Mouse (Mus musculus) lung, postnatal 14 days (tissue): ENCODE measurements around the gene Adamts16.

Experiments
- DNase-seq: peaks from one replicate; pipeline ENCODE4 v3.0.0; 2021

The Adamts16 gene

DNA sequence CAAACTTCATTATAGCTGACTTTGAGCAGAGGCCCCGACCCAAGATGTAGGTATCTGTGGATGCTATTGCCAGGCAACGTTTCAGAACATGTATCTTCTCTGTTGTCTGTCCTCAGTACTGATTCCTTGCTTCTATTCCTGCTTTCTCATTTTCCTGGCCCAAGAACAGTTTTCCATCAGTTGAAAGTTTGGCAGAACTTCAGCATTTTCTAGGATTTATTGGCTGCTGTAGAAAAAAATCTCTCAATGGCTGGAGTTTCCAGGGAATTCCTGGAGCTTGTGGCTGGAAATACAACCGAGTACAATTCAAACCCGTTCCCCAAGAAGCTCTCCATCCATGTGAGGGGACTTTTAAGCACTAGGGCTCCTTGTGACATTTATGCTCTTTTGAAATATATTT, 10.6 kb downstream of the Adamts16 start:
- DNase-seq, result no peak

GRCm38 (mm10) chr13:70827507-70827906, 14.1 kb downstream of the Adamts16 start:
- DNase-seq, result no peak

DNA sequence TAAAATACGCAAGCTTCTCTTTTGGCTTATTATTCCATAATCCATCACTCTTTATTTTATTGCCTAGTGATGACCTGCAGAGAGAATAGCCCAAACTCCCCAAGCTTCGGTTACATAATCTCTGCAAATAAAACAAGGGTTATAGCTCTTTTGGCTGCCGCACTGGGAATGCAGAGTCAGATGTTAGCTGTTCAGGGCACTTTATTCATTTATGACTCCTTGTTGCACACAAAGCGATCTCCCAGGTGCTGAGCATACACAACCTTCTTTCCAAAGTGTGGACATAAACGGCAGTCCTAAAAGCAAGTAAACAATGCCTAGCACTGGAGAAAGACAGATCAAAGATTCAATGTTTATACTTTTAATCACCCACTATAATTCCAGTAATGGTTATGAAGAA, 16.3 kb downstream of the Adamts16 start:
- DNase-seq, result no peak

DNA sequence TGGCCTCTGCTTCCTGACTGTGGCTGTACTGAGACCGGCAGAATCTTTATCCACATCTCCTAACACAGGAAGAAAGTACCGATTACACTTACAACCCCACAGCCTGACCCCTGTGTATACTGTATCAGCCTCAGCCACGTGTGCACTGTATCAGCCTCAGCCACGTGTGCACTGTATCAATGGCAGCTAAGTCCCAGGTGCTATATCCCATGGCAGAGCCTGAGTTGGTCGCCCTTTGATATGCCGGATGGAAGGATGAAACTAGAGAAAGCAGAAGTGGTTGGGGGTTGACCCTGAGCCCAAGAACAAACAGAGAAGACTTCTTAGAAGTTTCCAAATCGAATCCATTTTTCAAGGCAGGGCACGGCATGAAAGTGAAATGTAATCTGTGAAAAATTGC, 17.9 kb downstream of the Adamts16 start:
- no peak for DNase-seq

- no peak for DNase-seq
Observed at GRCm38 (mm10) chr13:70818982-70819381, 22.6 kb downstream of the Adamts16 start.

DNA sequence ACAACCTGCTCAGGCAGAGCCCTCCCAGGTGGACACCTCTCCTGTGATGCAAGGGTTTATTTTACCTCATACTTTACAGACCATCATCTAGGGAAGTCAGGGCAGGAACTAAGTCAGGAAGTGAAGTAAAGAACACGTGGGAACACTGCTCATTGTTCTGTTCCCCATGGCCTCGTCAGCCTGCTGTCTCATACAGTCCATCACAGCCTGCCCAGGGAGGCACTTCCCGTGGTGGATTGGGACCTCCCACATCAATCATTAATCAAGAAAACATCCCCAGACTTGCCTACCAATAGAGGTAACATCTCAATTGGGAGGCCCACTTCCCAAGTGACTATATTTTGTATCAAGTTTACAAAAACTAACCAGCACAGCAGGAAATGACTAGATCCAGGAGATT, 27.2 kb downstream of the Adamts16 start:
- no peak for DNase-seq

DNA sequence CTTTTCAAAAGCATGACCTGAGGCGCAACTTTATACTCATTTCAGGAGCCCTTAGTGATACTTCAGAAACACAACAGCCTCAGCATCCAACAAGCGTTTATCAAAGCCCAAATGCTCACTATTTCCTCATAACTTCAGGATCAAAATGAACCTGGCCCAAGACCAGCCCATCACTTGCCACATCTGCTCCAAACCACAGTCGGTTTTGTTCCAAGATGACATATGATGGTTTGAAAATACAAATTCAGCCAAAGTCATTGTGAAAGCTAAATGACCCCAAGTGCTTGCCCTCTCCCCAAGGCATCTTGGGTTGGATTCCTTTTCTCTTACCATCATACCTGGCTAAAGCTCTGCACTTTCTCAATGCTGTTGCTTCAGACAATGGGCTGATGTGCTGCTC, 36.1 kb downstream of the Adamts16 start:
- DNase-seq, result no peak

- no peak for DNase-seq
Observed at GRCm38 (mm10) chr13:70802849-70803248, 38.8 kb downstream of the Adamts16 start.

DNA sequence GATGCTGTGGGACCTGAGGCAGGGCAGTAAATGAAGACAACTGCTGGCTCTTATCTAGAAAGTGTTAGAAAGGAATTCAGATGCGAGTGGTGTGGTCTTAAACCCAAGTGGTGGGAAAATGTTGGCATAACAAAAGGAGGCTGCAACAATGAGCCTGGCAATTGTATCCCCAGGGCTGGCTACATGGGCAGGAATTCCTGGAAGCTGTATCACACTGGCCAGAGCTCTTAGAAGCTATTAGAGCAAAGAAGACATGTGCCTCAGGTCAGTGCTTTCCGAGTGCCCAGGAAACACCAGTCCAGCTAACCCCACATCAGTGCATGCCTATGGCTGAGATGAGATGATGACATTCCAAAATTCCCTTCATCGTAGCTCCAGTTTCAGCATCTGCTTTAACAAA, 42.3 kb downstream of the Adamts16 start:
- no peak for DNase-seq

DNA sequence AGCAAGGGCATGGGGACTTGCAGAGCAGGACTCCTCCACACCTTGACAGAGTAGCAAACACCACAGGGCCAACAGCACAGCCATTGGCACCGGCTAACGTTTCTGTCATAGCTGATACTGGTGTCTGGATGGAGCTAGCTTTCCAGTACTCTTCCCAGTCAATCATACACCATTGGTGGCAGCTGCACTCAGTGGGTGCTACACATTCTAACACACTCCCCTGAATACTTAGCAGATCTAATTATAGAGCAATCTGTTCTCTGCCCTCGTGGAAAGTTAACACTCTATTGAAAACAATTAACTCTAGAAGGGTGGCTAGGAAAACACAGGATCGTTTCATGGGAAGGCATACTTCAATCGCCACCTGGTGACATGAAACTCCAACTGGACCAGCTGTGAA, 43.2 kb downstream of the Adamts16 start:
- DNase-seq, result no peak

- no peak for DNase-seq
Observed at GRCm38 (mm10) chr13:70794074-70794572, 47.5 kb downstream of the Adamts16 start.

DNA sequence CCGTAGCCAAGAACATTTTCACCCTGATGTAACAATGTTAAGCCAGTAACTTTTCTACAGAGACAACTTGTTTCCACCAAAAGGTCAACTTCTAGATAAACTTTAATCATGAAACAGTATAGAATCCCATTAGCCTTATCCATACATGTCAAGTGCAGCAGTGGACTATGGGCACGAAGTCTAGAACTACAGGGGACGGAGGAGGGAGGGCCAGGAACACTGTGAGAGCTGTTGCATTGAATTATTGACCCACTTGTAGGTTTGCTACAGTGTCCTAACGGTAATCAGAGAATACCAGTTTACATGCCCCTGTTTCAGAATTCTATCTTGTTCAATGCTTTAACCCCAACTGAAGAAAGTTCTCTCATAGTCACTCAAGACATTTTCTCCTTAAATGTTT, 48.0 kb downstream of the Adamts16 start:
- DNase-seq, result no peak

GRCm38 (mm10) chr13:70792950-70793349, 48.7 kb downstream of the Adamts16 start:
- no peak for DNase-seq

DNA sequence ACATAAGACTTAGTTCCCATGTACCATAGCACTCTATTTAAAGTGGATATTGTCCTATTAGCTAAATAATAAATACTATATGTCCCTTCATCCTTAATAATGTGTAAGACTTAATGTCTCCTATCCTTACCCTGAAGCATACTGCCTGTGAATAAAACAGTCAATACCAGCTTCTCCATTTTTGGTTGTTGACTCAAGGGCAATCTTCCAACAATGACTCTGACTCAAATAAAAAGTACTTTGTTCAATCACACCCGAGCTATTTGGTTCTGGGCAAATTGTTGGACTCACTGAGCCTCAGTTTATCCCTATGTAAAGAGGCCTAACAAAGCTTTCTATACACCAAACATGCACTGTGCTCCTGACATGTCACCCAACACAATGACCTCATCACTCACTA, 51.8 kb downstream of the Adamts16 start:
- no peak for DNase-seq

- DNase-seq, result peak; percentile 7
Observed at GRCm38 (mm10) chr13:70789022-70789421, 52.6 kb downstream of the Adamts16 start.

GRCm38 (mm10) chr13:70785078-70785477, 56.5 kb downstream of the Adamts16 start:
- no peak for DNase-seq

GRCm38 (mm10) chr13:70784126-70784525, 57.5 kb downstream of the Adamts16 start:
- DNase-seq, result no peak

DNA sequence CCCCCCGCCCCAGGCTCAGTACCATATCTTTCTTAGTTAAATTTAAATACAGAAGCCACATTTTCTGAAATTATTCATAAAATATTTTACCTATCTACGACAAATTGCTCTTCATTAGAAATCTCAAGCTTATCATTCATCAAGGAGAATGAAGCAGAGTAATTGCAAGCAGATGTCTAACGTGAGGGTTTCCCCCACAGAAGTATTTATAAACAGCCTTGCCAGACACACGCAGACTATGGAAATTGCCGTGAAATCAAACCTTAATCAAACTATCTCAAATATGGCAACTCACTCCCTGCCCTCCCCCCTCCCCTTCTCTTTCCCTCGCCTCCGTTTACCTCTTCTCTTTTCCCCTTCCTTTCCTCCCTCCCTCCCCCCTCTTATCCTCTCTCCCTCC, 61.8 kb downstream of the Adamts16 start:
- DNase-seq, result no peak

DNA sequence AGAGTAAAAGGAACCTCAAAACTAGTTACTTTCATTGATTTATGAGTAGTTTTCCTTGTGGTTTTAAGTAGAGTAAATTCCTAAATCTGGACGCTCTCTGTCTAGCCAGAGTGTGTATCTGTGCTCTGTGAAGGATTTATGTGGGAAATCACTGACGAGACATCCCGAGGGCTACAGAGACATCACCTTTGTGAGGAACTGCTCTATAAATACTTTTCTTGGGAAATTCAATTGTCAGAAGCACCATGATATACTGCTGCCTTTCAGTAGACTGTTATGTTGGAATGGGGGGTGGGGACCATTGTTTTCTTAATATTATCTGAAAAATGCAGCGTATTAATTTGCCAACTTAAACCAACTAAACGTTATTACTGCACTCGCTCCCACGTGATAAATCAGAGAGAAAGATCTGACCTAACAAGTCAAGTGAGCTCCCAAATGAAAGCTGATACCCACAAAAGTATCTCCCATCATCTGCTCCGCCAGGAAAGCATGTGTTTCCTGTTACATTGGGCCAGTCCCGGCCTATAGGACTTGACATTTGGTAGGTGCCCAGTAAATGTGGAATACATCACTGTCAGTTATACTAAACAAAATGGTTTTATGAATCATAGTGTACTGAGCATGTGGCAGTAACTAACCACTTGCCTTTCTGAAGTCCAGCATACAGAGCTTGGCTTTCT, 62.6 kb downstream of the Adamts16 start:
- no peak for DNase-seq

- DNase-seq, result no peak
Observed at GRCm38 (mm10) chr13:70771100-70771499, 70.5 kb downstream of the Adamts16 start.

DNA sequence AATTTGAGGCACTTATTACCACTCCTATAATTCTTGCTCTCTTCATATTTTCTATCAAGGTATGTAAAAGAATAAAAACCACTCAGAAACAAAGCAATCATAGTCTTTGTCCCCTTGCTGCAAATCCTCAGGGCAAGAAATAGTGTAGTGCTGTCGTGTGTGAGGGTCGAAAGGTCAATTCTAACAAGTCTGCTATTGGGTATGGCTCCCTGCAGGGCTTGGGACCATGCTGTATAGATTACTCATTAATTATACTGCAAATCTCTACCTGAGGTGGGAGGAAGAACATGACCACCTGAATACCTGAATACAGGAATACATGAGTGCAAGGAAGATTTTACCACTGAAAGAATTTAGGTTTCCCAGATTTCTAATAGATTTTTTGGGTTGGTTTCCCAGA, 72.5 kb downstream of the Adamts16 start:
- no peak for DNase-seq

GRCm38 (mm10) chr13:70767462-70767861, 74.1 kb downstream of the Adamts16 start:
- DNase-seq, result peak; percentile 45

DNA sequence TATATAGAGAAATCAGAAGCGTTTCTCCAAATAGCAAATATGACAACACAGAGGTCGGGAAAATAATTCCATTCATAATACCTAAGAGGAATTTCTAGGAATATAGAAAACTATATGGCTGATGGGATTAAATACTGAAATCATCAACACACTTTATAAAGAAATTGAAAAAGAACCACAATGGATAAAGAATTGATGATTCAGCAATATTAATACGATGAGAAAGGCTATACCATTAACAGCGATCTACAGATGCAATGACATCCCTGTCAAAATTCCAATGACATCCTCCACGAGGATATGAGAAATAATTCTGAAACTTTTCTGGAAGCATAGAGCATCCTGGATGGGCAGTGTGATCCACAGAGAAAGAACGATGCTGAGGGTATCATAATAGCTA, 76.9 kb downstream of the Adamts16 start:
- no peak for DNase-seq

GRCm38 (mm10) chr13:70762586-70762985, 79.0 kb downstream of the Adamts16 start:
- no peak for DNase-seq

- DNase-seq, result no peak
Observed at GRCm38 (mm10) chr13:70761312-70761711, 80.3 kb downstream of the Adamts16 start.
